Mouse (Mus musculus): ENCODE data around the gene Amot. TPM values are rescaled to one million over a fixed set of nuclear protein-coding genes. Genes with fewer than 3 reads are reported as not detected.

Amot gene
- polyA plus RNA-seq, 1 experiment: 10.4 TPM

- TF ChIP-seq POLR2A (IDR thresholded peaks at IDR 0.05; ENCODE audit: extremely low read depth, insufficient read depth, low read length) (no peak), CTCF (IDR thresholded peaks at IDR 0.05; ENCODE audit: extremely low read depth, insufficient read depth, low read length) (no peak)
- H3K27ac ChIP-seq (ENCODE audit: insufficient read depth, low read length): no peak overlapping the region
- H3K4me3 ChIP-seq (ENCODE audit: insufficient read depth, low read length): no peak overlapping the region
- no peaks in the 10 kb centered on the region for H3K4me1 ChIP-seq (ENCODE audit: control insufficient read depth, insufficient read depth, low read length)
Observed at GRCm38 (mm10) chrX:145454828-145455227, 50.2 kb downstream of the Amot start.

GRCm38 (mm10) chrX:145441526-145441925, 63.5 kb downstream of the Amot start:
- TF ChIP-seq CTCF (IDR thresholded peaks at IDR 0.05; ENCODE audit: extremely low read depth, insufficient read depth, low read length) (no peak), POLR2A (IDR thresholded peaks at IDR 0.05; ENCODE audit: extremely low read depth, insufficient read depth, low read length) (no peak)
- Histone ChIP-seq H3K27ac (ENCODE audit: insufficient read depth, low read length) (no peak overlapping the region), H3K4me1 (ENCODE audit: control insufficient read depth, insufficient read depth, low read length) (no peaks in the 10 kb centered on the region), H3K4me3 (ENCODE audit: insufficient read depth, low read length) (no peak overlapping the region)

GRCm38 (mm10) chrX:145433652-145434051, 71.3 kb downstream of the Amot start:
- no peaks in the 10 kb centered on the region for H3K4me1 ChIP-seq (ENCODE audit: control insufficient read depth, insufficient read depth, low read length)
- no peak overlapping the region for H3K4me3 ChIP-seq (ENCODE audit: insufficient read depth, low read length)
- TF ChIP-seq POLR2A (IDR thresholded peaks at IDR 0.05; ENCODE audit: extremely low read depth, insufficient read depth, low read length) (no peak), CTCF (IDR thresholded peaks at IDR 0.05; ENCODE audit: extremely low read depth, insufficient read depth, low read length) (no peak)
- no peak overlapping the region for H3K27ac ChIP-seq (ENCODE audit: insufficient read depth, low read length)

GRCm38 (mm10) chrX:145430836-145431570, 74.0 kb downstream of the Amot start:
- no peak for TF ChIP-seq CTCF (IDR thresholded peaks at IDR 0.05; ENCODE audit: extremely low read depth, insufficient read depth, low read length)
- no peak overlapping the region for H3K27ac ChIP-seq (ENCODE audit: insufficient read depth, low read length)
- no peaks in the 10 kb centered on the region for H3K4me1 ChIP-seq (ENCODE audit: control insufficient read depth, insufficient read depth, low read length)
- H3K4me3 ChIP-seq (ENCODE audit: insufficient read depth, low read length): no peak overlapping the region

- TF ChIP-seq CTCF (IDR thresholded peaks at IDR 0.05; ENCODE audit: extremely low read depth, insufficient read depth, low read length) (no peak), POLR2A (IDR thresholded peaks at IDR 0.05; ENCODE audit: extremely low read depth, insufficient read depth, low read length) (no peak)
- Histone ChIP-seq H3K27ac (ENCODE audit: insufficient read depth, low read length) (no peak overlapping the region), H3K4me3 (ENCODE audit: insufficient read depth, low read length) (no peak overlapping the region), H3K4me1 (ENCODE audit: control insufficient read depth, insufficient read depth, low read length) (no peaks in the 10 kb centered on the region)
Observed at GRCm38 (mm10) chrX:145428811-145429210, 76.2 kb downstream of the Amot start.

GRCm38 (mm10) chrX:145424026-145424425, 81.0 kb downstream of the Amot start:
- Histone ChIP-seq H3K27ac (ENCODE audit: insufficient read depth, low read length) (no peak overlapping the region), H3K4me3 (ENCODE audit: insufficient read depth, low read length) (no peak overlapping the region), H3K4me1 (ENCODE audit: control insufficient read depth, insufficient read depth, low read length) (no peaks in the 10 kb centered on the region)
- no peak for TF ChIP-seq POLR2A (IDR thresholded peaks at IDR 0.05; ENCODE audit: extremely low read depth, insufficient read depth, low read length)
- no peak for TF ChIP-seq CTCF (IDR thresholded peaks at IDR 0.05; ENCODE audit: extremely low read depth, insufficient read depth, low read length)

GRCm38 (mm10) chrX:145414319-145414718, 90.7 kb downstream of the Amot start:
- no peak overlapping the region for H3K27ac ChIP-seq (ENCODE audit: insufficient read depth, low read length)
- TF ChIP-seq CTCF (IDR thresholded peaks at IDR 0.05; ENCODE audit: extremely low read depth, insufficient read depth, low read length): no peak
- TF ChIP-seq POLR2A (IDR thresholded peaks at IDR 0.05; ENCODE audit: extremely low read depth, insufficient read depth, low read length): no peak
- no peak overlapping the region for H3K4me3 ChIP-seq (ENCODE audit: insufficient read depth, low read length)
- H3K4me1 ChIP-seq (ENCODE audit: control insufficient read depth, insufficient read depth, low read length): no peaks in the 10 kb centered on the region

- TF ChIP-seq POLR2A (IDR thresholded peaks at IDR 0.05; ENCODE audit: extremely low read depth, insufficient read depth, low read length): no peak
- no peak for TF ChIP-seq CTCF (IDR thresholded peaks at IDR 0.05; ENCODE audit: extremely low read depth, insufficient read depth, low read length)
- Histone ChIP-seq H3K27ac (ENCODE audit: insufficient read depth, low read length) (no peak overlapping the region), H3K4me3 (ENCODE audit: insufficient read depth, low read length) (no peak overlapping the region), H3K4me1 (ENCODE audit: control insufficient read depth, insufficient read depth, low read length) (no peaks in the 10 kb centered on the region)
Observed at GRCm38 (mm10) chrX:145411425-145411824, 93.6 kb downstream of the Amot start.

GRCm38 (mm10) chrX:145406052-145406451, 98.9 kb downstream of the Amot start:
- TF ChIP-seq POLR2A (IDR thresholded peaks at IDR 0.05; ENCODE audit: extremely low read depth, insufficient read depth, low read length) (no peak), CTCF (IDR thresholded peaks at IDR 0.05; ENCODE audit: extremely low read depth, insufficient read depth, low read length) (no peak)
- Histone ChIP-seq H3K4me3 (ENCODE audit: insufficient read depth, low read length) (no peak overlapping the region), H3K27ac (ENCODE audit: insufficient read depth, low read length) (no peak overlapping the region), H3K4me1 (ENCODE audit: control insufficient read depth, insufficient read depth, low read length) (no peaks in the 10 kb centered on the region)

GRCm38 (mm10) chrX:145401926-145402325, 103.1 kb downstream of the Amot start:
- H3K4me3 ChIP-seq (ENCODE audit: insufficient read depth, low read length): no peak overlapping the region
- H3K27ac ChIP-seq (ENCODE audit: insufficient read depth, low read length): no peak overlapping the region
- TF ChIP-seq POLR2A (IDR thresholded peaks at IDR 0.05; ENCODE audit: extremely low read depth, insufficient read depth, low read length) (no peak), CTCF (IDR thresholded peaks at IDR 0.05; ENCODE audit: extremely low read depth, insufficient read depth, low read length) (no peak)
- no peaks in the 10 kb centered on the region for H3K4me1 ChIP-seq (ENCODE audit: control insufficient read depth, insufficient read depth, low read length)

All from cortical plate, adult 2 months (tissue).